Mouse (Mus musculus) kidney, adult 2 months (tissue): ENCODE measurements around the gene Snx5. TPM values are rescaled to one million over a fixed set of nuclear protein-coding genes. Genes with fewer than 3 reads are reported as not detected.

ENCODE experiments used
- DNase-seq: peaks from one replicate; pipeline ENCODE4 v3.0.0; 2021
- H3K27ac ChIP-seq: fragments of 200-500 bp; 2 replicates; pipeline ENCODE4 v1.5.1; 2012; ENCODE audit warnings: low read depth, low read length, control low read depth, inconsistent platforms; ENCODE audit not compliant: insufficient read depth
- H3K27me3 ChIP-seq: fragments of 200-500 bp; replicated peaks from 2 replicates; pipeline ENCODE4 v1.6.1; 2012; ENCODE audit warnings: mild to moderate bottlenecking, moderate library complexity, low read length, inconsistent platforms; ENCODE audit not compliant: control insufficient read depth, insufficient read depth
- H3K36me3 ChIP-seq: fragments of 200-500 bp; 2 replicates; pipeline ENCODE4 v1.6.1; 2012; ENCODE audit warnings: mild to moderate bottlenecking, moderate library complexity, low read length, inconsistent platforms; ENCODE audit not compliant: control insufficient read depth, insufficient read depth
- H3K4me1 ChIP-seq: fragments of 200-500 bp; 2 replicates; pipeline ENCODE4 v1.6.1; 2011; ENCODE audit warnings: low read length; ENCODE audit not compliant: control insufficient read depth, insufficient read depth
- H3K4me3 ChIP-seq: fragments of 200-500 bp; 2 replicates; pipeline ENCODE4 v1.5.1; 2011; ENCODE audit warnings: mild to moderate bottlenecking, low read depth, low read length, control low read depth; ENCODE audit not compliant: insufficient read depth
- CTCF ChIP-seq: fragments of 200-500 bp; conservative IDR thresholded peaks from 2 replicates; pipeline ENCODE4 v1.5.1; 2011; ENCODE audit warnings: low read depth, mild to moderate bottlenecking, control low read depth, low read length, moderate library complexity, mixed read lengths; ENCODE audit not compliant: insufficient read depth, insufficient read length
- POLR2A ChIP-seq: fragments of 200-500 bp; IDR thresholded peaks from one replicate; pipeline ENCODE4 v1.6.1; 2011; ENCODE audit warnings: low read depth, low read length, control low read depth
- WGBS: fragments of 180-500 bp; shearing (Covaris S2); methylation state at CpG from one replicate; pipeline ENCODE4 v1.1.7; 2018; 5-methylcytosine and 5-hydroxymethylcytosine counted together
- polyA plus RNA-seq: library from polyadenylated mRNA; depleted of rRNA; stranded (reverse); fragments of >200 nt; gene quantifications from 2 replicates; pipeline ENCODE4 v1.2.3, GENCODE M21; 2012

Gene Snx5
- polyA plus RNA-seq, 1 experiment: 47.2 TPM

GRCm38 (mm10) chr2:144247337-144247978 is 23.2 kb downstream of the Snx5 start:
- TF ChIP-seq CTCF: no peak
- TF ChIP-seq POLR2A: no peak
- peak; percentile 18 for DNase-seq
- no peak overlapping the region for H3K27ac ChIP-seq
- H3K4me1 ChIP-seq: no peaks in the 10 kb centered on the region
- no peaks in the 10 kb centered on the region for H3K27me3 ChIP-seq
- H3K4me3 ChIP-seq: no peak overlapping the region
- H3K36me3 ChIP-seq: peaks cover 18% of the 10 kb centered on the region
- WGBS: 67% methylated on average over 5 of the region's 5 CpGs

- TF ChIP-seq CTCF (no peak), POLR2A (no peak)
- peaks cover 13% of the 10 kb centered on the region for H3K36me3 ChIP-seq
- no peak for DNase-seq
- no peaks in the 10 kb centered on the region for H3K4me1 ChIP-seq
- H3K4me3 ChIP-seq: no peak overlapping the region
- no peak overlapping the region for H3K27ac ChIP-seq
- 84% methylated on average over 2 of the region's 2 CpGs for WGBS
- no peaks in the 10 kb centered on the region for H3K27me3 ChIP-seq
These were observed 24.4 kb downstream of the Snx5 start for GRCm38 (mm10) chr2:144246270-144246669.

- peak; percentile 19 for DNase-seq
- Histone ChIP-seq H3K36me3 (peaks cover 7% of the 10 kb centered on the region), H3K4me3 (no peak overlapping the region), H3K4me1 (no peaks in the 10 kb centered on the region), H3K27ac (no peak overlapping the region), H3K27me3 (no peaks in the 10 kb centered on the region)
- 55% methylated on average over 7 of the region's 7 CpGs for WGBS
- TF ChIP-seq CTCF: no peak
- TF ChIP-seq POLR2A: no peak
These were observed 25.2 kb downstream of the Snx5 start for GRCm38 (mm10) chr2:144245464-144245863.

GRCm38 (mm10) chr2:144240095-144240899 is 30.4 kb downstream of the Snx5 start:
- 91% methylated on average over 3 of the region's 3 CpGs for WGBS
- Histone ChIP-seq H3K27ac (no peak overlapping the region), H3K36me3 (no peaks in the 10 kb centered on the region), H3K4me1 (no peaks in the 10 kb centered on the region), H3K4me3 (no peak overlapping the region), H3K27me3 (no peaks in the 10 kb centered on the region)
- DNase-seq: no peak
- TF ChIP-seq CTCF: no peak
- TF ChIP-seq POLR2A: no peak

- 66% methylated on average over 2 of the region's 2 CpGs for WGBS
- H3K27me3 ChIP-seq: no peaks in the 10 kb centered on the region
- DNase-seq: no peak
These were observed 31.4 kb downstream of the Snx5 start for GRCm38 (mm10) chr2:144239318-144239717.

GRCm38 (mm10) chr2:144238341-144238740 is 32.4 kb downstream of the Snx5 start:
- 83% methylated on average over 6 of the region's 6 CpGs for WGBS
- no peaks in the 10 kb centered on the region for H3K27me3 ChIP-seq
- peak; percentile 18 for DNase-seq
- H3K36me3 ChIP-seq: no peaks in the 10 kb centered on the region
- H3K4me3 ChIP-seq: no peak overlapping the region
- H3K4me1 ChIP-seq: no peaks in the 10 kb centered on the region
- no peak for TF ChIP-seq POLR2A
- TF ChIP-seq CTCF: no peak
- H3K27ac ChIP-seq: no peak overlapping the region

More at GRCm38 (mm10) chr2:144239318-144239717, 31.4 kb downstream of the Snx5 start:
- Histone ChIP-seq H3K27ac (no peak overlapping the region), H3K4me1 (no peaks in the 10 kb centered on the region), H3K4me3 (no peak overlapping the region), H3K36me3 (no peaks in the 10 kb centered on the region)
- TF ChIP-seq POLR2A (no peak), CTCF (no peak)
